Mouse (Mus musculus): ENCODE measurements at regions not wholly inside any gene's neighbourhood (a gene's known extent, or its start where the extent isn't known, plus 50 kb on each side); places are given as distances from the start of the nearest gene placed in this dataset.

GRCm38 (mm10) chr10:17542104-17542846, 180.7 kb upstream of the Cited2 start:
- Histone ChIP-seq H3K4me1 (replicated peaks) (no peaks in the 10 kb centered on the region), H3K27me3 (no peaks in the 10 kb centered on the region), H3K4me2 (no peak overlapping the region), H3K36me3 (no peaks in the 10 kb centered on the region), H3K4me3 (no peak overlapping the region), H3K27ac (no peak overlapping the region), H3K9me3 (no peaks in the 10 kb centered on the region), H3K9ac (no peak overlapping the region)
- WGBS = 75% methylated on average over 8 of the region's 8 CpGs
- no peak for ATAC-seq (ENCODE audit: low FRiP score)

GRCm38 (mm10) chr10:17542847-17543421, 180.1 kb upstream of the Cited2 start:
- H3K9me3 ChIP-seq = no peaks in the 10 kb centered on the region
- no peaks in the 10 kb centered on the region for H3K36me3 ChIP-seq
- H3K9ac ChIP-seq = no peak overlapping the region
- no peak overlapping the region for H3K4me3 ChIP-seq
- no peaks in the 10 kb centered on the region for H3K27me3 ChIP-seq
- no peaks in the 10 kb centered on the region for H3K4me1 ChIP-seq (replicated peaks)
- H3K4me2 ChIP-seq = no peak overlapping the region
- no peak overlapping the region for H3K27ac ChIP-seq
- no peak for ATAC-seq (ENCODE audit: low FRiP score)
- WGBS = 87% methylated on average over 5 of the region's 5 CpGs

GRCm38 (mm10) chr10:17545291-17545690, 177.7 kb upstream of the Cited2 start:
- Histone ChIP-seq H3K9ac (no peak overlapping the region), H3K27me3 (no peaks in the 10 kb centered on the region), H3K36me3 (no peaks in the 10 kb centered on the region), H3K9me3 (no peaks in the 10 kb centered on the region), H3K4me3 (no peak overlapping the region), H3K27ac (no peak overlapping the region), H3K4me1 (replicated peaks) (no peaks in the 10 kb centered on the region), H3K4me2 (no peak overlapping the region)
- ATAC-seq (ENCODE audit: low FRiP score) = no peak

DNA sequence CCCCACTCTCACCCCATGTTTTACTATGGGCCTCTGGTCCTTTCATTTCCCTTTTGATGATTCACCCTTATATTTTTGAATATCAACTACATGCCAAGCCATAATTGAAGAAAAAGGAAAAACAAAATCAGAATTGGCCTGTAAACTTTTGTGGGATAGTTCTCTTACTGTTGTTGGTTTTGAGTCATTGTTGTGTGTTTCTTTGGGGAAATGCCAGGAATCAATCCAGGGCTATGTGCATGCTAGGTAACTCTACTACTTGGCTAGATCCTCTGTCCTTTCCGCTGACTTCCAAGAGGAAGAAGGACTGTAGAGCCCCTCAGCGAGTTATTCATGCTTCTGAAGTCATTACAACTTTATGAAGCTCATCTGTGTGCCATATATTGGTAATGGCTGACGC, 175.0 kb upstream of the Cited2 start:
- Histone ChIP-seq H3K4me3 (no peak overlapping the region), H3K4me2 (no peak overlapping the region), H3K27me3 (no peaks in the 10 kb centered on the region), H3K36me3 (no peaks in the 10 kb centered on the region), H3K9me3 (no peaks in the 10 kb centered on the region), H3K27ac (no peak overlapping the region), H3K4me1 (replicated peaks) (no peaks in the 10 kb centered on the region), H3K9ac (no peak overlapping the region)
- ATAC-seq (ENCODE audit: low FRiP score) = no peak
- 92% methylated on average over 3 of the region's 3 CpGs for WGBS

DNA sequence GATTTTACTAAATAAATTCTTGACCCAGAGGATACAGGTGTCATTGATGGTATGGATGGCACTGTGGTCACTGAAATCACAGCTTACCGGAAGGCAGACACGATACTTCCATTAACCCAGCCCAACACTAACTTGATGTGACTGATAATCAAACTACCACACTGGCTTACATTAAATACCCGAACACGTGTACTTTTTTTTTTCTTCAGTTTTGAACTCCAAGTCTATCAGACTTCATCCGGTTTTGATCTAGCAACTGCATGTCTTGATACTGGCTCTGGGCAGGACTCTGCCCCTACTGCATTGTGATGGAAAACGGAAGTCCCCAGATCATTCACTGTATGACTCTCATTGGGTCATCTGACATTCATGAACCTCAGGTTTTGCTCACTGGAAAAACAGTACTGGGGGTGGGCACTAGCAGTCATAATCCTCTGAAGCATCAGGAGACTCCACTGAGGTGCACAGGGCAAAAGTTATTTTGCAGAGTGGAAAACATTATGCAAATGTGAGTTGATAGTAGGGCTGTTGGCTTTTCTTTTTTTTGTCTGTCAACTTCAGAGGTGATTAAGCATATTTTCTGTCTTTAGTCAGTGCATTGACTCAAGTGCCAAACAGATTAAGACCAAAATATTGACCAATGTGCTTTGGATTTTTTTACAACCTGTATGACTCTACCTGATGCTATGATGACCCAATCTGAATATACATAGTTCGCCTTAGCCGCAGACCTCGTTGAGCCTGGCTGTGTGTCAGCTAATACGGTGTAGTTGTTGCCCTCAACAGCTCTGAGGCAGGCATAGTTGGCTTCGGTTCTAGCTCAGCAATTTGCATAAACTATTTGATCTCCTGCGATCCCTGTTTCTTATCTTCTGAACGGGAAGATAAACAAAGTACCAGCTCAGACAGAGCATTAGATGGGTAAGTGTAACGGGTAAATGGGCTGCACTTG, 174.1 kb upstream of the Cited2 start:
- WGBS = 93% methylated on average over 14 of the region's 14 CpGs
- Histone ChIP-seq H3K4me2 (no peak overlapping the region), H3K27ac (no peak overlapping the region), H3K9ac (no peak overlapping the region), H3K4me3 (no peak overlapping the region), H3K36me3 (no peaks in the 10 kb centered on the region), H3K4me1 (replicated peaks) (no peaks in the 10 kb centered on the region), H3K27me3 (no peaks in the 10 kb centered on the region), H3K9me3 (no peaks in the 10 kb centered on the region)
- ATAC-seq (ENCODE audit: low FRiP score) = no peak

DNA sequence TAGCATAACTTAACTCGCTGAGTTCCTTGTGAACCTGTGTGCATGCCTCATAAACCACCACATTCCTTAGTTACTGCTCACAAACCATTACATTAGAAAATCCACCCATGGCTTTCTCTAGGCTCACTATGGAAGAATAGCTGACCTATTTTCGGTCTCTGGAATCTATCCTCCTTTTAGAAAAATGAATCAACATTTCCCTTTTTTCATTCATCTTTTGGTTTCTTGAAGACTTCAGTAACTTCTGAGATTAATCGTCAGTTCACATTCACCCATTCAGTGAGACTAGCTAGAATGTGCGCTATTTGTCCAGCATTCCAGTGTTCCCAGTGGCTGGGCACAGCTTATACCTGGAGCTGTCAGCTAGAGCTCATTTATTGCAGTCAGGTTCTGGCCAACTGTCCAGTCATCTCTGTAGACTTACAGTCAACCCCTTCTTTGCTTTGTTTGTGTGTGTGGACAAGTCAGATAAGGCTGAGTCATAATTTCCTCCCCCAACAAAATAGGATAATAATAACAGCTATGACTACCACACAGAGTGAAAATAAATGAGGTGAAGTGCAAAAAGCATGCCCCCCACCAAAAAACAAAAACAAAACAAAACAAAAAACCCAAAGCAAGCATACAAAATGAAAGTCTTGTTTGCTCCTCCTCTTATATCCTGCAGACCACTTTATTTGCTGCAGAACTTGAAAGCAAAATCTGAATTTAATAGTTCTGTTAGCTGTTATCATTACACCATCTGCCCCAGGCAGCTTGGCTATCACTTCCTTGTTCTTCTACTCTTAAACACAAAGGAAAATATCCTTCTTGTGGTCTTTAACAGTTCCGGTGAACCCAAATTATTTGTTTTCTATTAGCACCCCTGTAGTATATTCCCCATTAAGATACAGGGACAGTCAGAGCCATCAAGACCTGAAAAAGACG, 173.0 kb upstream of the Cited2 start:
- H3K4me1 ChIP-seq (replicated peaks) = no peaks in the 10 kb centered on the region
- no peak overlapping the region for H3K27ac ChIP-seq
- H3K27me3 ChIP-seq = no peaks in the 10 kb centered on the region
- ATAC-seq (ENCODE audit: low FRiP score) = no peak
- 90% methylated on average over 6 of the region's 6 CpGs for WGBS
- no peak overlapping the region for H3K4me2 ChIP-seq
- H3K9me3 ChIP-seq = no peaks in the 10 kb centered on the region
- H3K36me3 ChIP-seq = no peaks in the 10 kb centered on the region
- no peak overlapping the region for H3K9ac ChIP-seq
- H3K4me3 ChIP-seq = no peak overlapping the region

DNA sequence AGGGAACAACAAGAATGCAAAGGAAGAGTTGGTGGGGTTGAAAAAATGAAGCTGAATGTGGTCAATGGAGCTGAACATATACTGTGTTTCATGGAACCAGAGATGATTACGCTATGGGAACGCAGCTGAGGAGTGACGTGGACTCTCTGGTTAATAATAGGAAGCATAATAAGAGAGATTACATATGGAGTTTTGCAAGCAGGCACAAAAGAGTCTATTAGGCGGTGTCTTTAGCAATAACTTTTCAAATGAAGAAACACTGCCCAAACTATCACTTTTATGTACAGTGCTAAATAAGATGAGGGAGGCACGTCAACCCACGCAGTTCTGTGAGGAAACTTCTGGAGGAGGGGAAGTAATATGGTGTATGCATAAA, 172.4 kb upstream of the Cited2 start:
- ATAC-seq (ENCODE audit: low FRiP score) = no peak
- Histone ChIP-seq H3K9ac (no peak overlapping the region), H3K27ac (no peak overlapping the region), H3K9me3 (no peaks in the 10 kb centered on the region), H3K4me3 (no peak overlapping the region), H3K4me2 (no peak overlapping the region), H3K27me3 (no peaks in the 10 kb centered on the region), H3K4me1 (replicated peaks) (no peaks in the 10 kb centered on the region), H3K36me3 (no peaks in the 10 kb centered on the region)
- WGBS = 90% methylated on average over 6 of the region's 6 CpGs

DNA sequence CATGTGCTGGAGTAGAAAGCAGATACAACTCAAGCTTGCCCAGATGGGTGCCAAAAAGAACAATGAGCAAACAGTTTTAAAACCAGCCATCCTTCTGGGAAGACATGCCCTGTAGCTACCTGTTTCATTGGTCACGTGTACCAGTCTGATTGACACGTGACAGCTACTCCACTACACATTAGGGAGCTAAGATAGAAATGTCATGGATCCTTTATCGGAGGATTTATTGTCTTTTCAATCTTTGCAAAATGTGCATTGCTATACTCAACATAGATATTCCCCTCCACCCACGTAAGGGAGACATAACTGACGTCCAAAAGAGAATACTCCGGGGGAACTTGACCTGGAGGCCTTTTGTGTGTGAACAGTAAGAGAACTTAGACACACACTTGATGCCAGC, 171.1 kb upstream of the Cited2 start:
- Histone ChIP-seq H3K9ac (no peak overlapping the region), H3K9me3 (no peaks in the 10 kb centered on the region), H3K4me1 (replicated peaks) (no peaks in the 10 kb centered on the region), H3K27ac (no peak overlapping the region), H3K4me3 (no peak overlapping the region), H3K4me2 (no peak overlapping the region), H3K27me3 (no peaks in the 10 kb centered on the region), H3K36me3 (no peaks in the 10 kb centered on the region)
- ATAC-seq (ENCODE audit: low FRiP score) = no peak
- 86% methylated on average over 6 of the region's 6 CpGs for WGBS

DNA sequence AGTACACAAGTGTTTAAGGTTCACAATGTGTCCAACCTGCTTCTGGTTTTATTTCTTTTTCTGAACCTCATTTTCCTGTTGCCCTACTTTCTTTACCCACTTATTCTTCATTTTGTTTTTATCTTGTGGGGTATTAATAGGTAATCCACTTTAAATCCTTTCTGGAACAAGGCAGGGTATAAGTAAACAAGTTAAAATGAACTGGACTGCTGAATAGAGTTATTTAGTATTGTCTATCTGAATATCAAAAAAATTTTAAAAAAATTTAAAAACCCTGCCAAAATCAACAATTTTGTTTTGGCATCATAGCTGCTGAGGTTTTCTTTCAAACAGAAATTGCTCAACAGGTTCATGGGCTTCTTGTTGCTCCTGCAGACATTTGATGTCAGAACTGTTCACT, 170.7 kb upstream of the Cited2 start:
- Histone ChIP-seq H3K4me3 (no peak overlapping the region), H3K4me2 (no peak overlapping the region), H3K27me3 (no peaks in the 10 kb centered on the region), H3K36me3 (no peaks in the 10 kb centered on the region), H3K4me1 (replicated peaks) (no peaks in the 10 kb centered on the region), H3K27ac (no peak overlapping the region), H3K9me3 (no peaks in the 10 kb centered on the region), H3K9ac (no peak overlapping the region)
- ATAC-seq (ENCODE audit: low FRiP score) = no peak

DNA sequence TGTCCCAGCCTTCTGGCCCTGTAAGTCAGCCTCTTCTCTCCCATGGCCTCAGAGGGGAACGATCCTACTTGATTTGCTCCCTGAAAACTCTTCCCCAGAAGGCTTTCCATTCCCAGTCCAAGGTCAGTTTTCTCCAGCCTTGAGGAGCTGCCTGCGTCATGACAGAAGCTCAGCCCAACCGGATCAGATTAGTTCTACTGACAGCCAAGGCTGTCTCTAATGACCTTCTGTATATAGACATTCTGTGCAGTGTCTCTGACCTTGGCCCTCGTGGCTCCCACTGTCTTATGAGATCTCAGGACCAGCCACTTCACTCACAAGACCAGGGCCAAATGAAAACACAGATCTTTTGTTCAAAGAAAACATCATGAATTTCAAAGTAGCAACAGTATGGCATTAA, 166.6 kb upstream of the Cited2 start:
- H3K4me1 ChIP-seq (replicated peaks) = no peaks in the 10 kb centered on the region
- H3K9me3 ChIP-seq = no peaks in the 10 kb centered on the region
- H3K27me3 ChIP-seq = no peaks in the 10 kb centered on the region
- H3K4me3 ChIP-seq = no peak overlapping the region
- no peak overlapping the region for H3K9ac ChIP-seq
- H3K27ac ChIP-seq = no peak overlapping the region
- 74% methylated on average over 4 of the region's 4 CpGs for WGBS
- no peak overlapping the region for H3K4me2 ChIP-seq
- no peaks in the 10 kb centered on the region for H3K36me3 ChIP-seq
- no peak for ATAC-seq (ENCODE audit: low FRiP score)

DNA sequence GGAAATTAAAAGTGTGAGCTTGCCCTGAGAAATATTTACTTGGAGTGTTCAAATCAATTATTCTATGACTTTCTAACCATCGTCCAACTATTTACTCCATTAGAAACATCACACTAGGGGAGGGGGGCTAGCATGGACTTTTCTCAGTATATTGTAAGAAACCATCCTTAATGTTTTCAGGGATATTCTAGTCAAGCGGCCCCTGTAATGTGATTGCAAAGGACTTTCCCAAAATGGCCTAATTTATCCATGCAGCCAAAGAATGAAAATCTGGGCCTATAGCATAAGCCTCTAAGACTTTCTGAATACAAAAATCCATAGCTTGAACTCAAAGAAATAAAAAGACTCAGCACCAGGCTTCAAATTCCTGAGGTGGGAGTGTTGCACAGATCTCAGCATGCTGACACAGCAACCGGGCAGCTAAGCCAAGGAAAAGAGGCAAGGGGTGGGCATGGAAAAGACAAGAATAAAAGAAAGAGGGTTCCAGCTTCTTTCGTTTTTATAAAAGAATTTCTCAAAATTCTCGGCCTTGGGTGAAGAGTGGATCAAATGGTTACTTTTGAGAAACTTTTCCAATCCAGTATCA, 163.6 kb upstream of the Cited2 start:
- Histone ChIP-seq H3K27me3 (no peaks in the 10 kb centered on the region), H3K9me3 (no peaks in the 10 kb centered on the region), H3K9ac (no peak overlapping the region), H3K4me1 (replicated peaks) (peaks cover 3% of the 10 kb centered on the region; the same call in 1 of the 2 replicates), H3K27ac (no peak overlapping the region), H3K36me3 (no peaks in the 10 kb centered on the region), H3K4me2 (no peak overlapping the region), H3K4me3 (no peak overlapping the region)
- WGBS = 59% methylated on average over 5 of the region's 5 CpGs
- ATAC-seq (ENCODE audit: low FRiP score) = no peak

Measured in hindbrain, embryonic 13.5 days (tissue).